Mouse (Mus musculus) thymus, postnatal 36 days (tissue): Measurements from ENCODE around the gene B3gnt6.
A peak's percentile ranks its signal among the peaks of the same experiment; 100 is the strongest.
"Not testable (repeated sequence)": the region's sequence is repeated elsewhere in the genome, so short reads cannot be mapped to it uniquely, and the experiment has no call there.

Experiments
- DNase-seq, 2 experiments: peaks; one replicate each; pipeline ENCODE4 v3.0.0; 2022; ENCODE audit warnings: mixed read lengths in 2 of 2

Gene B3gnt6

DNA sequence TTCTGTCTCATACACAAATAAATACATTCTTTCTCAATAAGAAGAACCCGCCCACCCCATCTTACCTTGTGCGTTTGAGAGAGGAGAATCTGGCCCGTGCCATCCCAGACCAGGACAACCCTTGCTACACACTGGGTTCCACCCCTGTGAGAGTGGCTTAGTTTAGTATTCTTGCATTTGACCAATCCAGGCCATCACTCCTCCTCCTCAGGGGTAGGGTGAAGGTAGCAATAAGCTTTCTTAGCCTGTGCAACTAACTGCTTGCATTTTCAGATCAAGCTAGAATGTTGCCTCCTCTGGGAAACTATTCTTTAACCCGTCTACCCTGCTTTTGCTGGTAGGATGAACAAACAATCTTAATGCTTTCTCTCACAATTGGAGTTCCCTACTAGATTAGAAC, at the start of gene B3gnt6:
Gene B3gnt6 (minus strand): TSS at position 101 of the 400 bp plus-strand sequence.
- DNase-seq: no peak

DNA sequence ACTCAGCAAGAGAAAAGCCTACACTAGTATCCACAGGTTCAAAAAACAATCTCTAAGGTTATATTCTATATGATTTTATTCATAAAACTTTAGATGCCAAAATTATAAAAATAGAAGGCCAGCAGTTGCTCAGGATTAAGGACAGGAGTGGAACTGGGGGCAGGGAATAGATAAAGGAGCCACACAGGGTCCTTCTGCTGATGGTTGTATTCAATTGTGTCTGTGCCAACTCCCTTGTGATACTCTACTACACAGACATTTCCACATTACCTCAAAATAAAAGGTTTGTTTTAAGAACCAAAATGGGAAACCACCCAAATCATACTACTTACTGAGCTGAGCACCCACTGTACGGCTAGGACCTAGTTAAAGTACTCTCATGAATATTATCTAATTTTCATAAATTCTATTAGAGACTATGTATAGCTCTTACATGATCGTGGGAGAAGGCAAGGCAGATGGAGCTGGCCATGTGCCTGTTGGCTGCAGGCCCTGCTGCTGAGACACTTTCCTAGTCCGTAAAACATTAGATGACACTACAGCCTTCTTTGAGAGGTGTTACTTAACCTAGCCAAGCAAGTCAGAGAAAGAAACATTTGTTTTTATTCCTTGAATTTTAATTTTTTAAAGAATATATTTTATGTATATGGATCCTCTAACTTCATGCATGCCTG, 37.5 kb upstream of the B3gnt6 start:
- DNase-seq: no peak

DNA sequence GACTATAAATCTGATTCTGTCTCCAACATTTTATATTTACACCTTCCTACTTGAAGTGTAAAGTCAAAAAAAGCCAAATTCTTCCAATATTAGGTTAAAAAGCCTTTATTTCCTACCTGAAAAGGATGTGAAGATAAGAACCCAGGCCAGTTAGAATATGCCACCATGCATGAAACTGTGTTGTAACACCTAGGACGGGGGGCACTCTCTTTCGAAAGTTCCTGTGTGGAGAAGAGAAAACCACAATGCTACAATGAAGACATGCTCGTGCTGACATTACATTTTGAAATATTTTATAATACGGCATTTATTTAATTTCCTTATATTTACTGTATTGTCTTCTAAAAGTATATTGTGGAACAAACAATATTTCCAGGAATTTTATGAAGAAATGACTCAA, 24.5 kb upstream of the B3gnt6 start:
- DNase-seq: no peak

DNA sequence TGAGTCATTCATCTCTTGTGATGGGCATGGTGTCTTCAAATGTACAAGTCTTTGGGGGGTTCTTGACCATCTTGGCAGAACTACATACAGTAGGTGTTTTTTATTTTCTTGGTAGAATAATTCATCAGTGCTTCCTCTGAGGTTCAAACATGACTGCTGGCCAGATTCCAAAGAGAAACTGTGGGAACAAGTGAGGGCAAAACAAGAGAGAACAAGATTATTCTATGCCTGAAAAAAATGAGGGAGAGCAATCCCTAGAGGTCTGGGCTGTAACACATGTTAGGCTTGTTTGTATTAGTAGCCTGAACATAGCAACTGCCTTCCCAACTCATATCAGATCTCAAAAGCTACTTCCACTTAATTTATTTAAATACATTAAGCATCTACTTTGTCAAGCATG, 17.4 kb upstream of the B3gnt6 start:
- DNase-seq: no peak

DNA sequence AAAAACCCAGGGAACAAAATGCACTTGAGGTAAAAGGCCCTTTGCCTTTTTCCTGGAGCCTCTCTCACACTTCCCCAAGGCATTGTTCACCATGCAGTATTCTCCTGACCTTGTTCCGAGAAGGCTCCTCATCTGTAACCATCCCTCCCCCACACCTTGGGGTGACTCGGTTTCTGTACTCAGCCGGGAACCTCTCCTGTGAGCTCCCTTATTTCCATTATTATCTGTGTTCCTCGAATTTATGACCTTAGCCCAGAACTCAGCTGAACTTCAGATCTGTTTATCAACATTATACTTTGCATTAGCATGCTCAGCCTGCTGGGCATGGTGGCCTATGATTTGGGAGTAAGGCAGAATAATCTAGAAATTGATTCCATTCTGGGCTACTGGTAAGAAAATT, 3.7 kb upstream of the B3gnt6 start:
- DNase-seq: no peak

DNA sequence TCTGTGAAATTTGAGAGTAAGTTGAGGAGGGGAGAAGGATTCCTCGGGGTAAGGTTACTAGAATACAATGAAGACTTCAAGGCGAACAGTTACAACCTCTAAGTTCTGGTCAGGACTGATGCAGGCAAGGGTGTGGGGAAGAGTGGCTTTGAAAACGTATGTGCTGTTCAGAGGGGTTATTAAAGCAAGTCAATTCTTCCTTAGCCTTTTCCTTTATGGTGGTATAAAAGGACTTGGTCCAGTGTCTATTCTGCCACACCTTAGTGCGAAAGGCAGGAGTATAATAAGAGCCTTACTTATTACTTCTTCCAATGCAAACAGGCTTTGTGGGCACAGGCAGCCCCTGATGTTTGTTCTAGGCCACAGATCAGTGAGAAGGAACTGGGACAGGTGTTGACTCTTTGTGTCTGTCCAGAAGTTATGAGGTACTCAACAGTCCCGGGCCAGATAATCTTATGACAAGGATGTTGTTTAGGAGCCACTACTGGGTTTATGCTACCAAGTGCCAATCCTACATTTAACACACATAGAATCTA, 2.3 kb upstream of the B3gnt6 start:
- DNase-seq: no peak

GRCm38 (mm10) chr7:98200396-98200795, 1.1 kb upstream of the B3gnt6 start:
- no peak for DNase-seq

GRCm38 (mm10) chr7:98195151-98195801, 4.0 kb downstream of the B3gnt6 start:
- no peak for DNase-seq

- peak; percentile 54 to 67 for DNase-seq
Observed at GRCm38 (mm10) chr7:98194026-98194792, 5.1 kb downstream of the B3gnt6 start.

- DNase-seq: peak; percentile 37 to 40
Observed at GRCm38 (mm10) chr7:98193515-98194025, 5.7 kb downstream of the B3gnt6 start.

GRCm38 (mm10) chr7:98191571-98192250, 7.6 kb downstream of the B3gnt6 start:
- peak in 1 of 2 experiments; percentile 32 for DNase-seq

DNA sequence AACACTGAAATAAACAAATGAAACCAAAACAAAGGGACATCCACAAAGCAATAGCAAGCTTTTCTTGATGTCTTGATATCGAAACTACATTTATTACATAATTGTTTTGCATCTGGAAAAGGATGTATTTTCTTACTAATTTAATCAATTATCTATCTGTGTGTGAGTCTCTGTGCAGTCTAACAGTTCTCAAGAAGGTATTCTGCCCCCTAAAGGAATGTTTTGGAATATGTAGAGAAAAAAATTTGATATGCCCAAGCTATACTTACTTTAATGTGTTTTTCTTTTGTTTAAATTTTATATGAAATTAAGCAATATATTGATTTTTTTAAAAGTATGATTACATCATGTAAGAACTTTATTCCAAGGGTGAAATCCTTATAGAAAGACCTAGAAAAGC, 8.7 kb downstream of the B3gnt6 start:
- DNase-seq: no peak

- DNase-seq: no peak
Observed at GRCm38 (mm10) chr7:98189745-98190144, 9.5 kb downstream of the B3gnt6 start.

- no peak for DNase-seq
Observed at GRCm38 (mm10) chr7:98188680-98189079, 10.6 kb downstream of the B3gnt6 start.

- no peak for DNase-seq
Observed at GRCm38 (mm10) chr7:98188238-98188637, 11.0 kb downstream of the B3gnt6 start.

- not testable (repeated sequence) for DNase-seq
Observed at GRCm38 (mm10) chr7:98187332-98187731, 11.9 kb downstream of the B3gnt6 start.

- no peak for DNase-seq
Observed at GRCm38 (mm10) chr7:98186637-98187036, 12.6 kb downstream of the B3gnt6 start.

DNA sequence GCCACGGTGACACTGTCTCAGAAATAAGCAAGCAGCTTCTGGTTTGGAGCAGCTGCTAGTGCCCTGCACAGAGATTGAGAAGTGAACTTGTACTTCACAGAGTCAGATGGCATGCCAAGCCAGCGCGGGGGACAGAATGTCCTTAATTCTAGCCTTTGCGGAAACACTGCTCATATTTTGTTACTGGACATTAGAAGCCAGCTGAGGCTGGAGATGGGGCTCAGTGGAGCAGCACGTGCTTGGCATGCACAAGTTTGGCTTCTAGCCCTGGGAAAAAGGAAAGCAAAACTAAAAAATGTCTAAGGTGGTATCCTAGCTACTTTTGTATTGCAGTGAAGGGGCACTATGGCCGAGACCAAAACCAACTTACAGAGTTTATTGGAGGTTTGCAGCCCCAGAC, 14.0 kb downstream of the B3gnt6 start:
- no peak for DNase-seq

DNA sequence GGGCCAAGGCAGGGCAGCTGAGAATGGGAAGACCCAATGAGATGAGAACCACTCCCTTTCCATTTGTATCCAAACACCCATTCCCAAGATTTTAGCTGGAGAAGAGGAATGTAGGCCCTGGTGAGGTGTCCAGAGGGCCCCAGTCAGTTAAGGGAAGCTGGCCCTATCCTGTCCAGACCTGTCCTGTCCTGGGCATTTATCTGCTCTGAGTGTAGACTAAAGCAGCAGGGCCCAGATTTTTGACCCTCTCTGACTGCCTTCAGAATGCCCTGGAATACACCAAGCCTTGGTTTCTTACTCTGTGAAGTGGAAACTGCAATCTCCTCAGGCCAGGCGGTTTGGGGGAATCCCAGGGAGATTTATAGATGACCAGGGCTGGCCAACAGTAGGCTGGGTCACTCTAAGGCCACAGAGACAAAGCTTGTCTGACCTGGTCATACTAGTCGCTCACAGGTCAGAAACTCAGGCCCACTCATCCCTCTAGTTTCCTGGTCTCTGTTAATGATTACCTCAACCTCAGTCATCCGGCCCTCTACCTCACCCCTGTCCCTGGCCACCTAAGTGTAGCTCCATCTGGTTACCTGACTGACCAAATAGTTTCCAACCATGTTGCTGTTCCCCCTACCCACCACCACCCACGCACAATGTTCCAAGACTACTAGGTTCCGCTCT, 20.6 kb downstream of the B3gnt6 start:
- no peak for DNase-seq

DNA sequence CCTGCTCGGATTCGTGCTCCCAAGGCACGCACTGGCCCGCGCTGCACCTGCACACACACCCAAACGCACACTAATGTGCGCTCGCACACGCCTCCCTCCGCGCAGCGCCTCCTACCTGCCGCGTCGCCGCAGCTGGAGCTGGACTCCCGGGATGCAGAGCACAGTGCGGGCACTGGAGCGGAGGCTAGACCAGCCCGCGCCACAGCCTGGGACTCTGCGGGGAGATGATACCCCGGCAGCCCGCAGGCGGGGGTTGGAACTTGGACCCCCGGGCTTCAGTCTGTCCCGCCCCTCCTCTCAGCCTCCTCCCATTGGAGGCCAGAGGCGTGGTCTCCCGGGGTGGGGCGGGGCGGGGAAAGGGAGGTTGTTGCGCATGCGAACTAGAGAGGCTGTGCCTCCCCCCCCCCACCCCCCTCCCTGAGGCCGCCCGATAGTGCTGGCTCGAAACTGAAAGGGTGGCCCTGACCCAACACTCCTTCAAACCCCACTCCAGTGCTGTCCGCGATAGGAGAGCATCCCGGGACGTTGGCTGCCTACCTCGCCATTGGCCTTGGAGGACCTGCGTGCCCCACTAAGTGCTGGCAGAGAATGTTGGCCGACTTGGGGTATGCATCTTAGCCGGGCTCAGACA, 21.2 kb downstream of the B3gnt6 start, which contains the start of gene Capn5:
Gene Capn5 (minus strand): TSS at position 346 of the 631 bp plus-strand sequence.
- DNase-seq: peak; percentile 75 to 79

DNA sequence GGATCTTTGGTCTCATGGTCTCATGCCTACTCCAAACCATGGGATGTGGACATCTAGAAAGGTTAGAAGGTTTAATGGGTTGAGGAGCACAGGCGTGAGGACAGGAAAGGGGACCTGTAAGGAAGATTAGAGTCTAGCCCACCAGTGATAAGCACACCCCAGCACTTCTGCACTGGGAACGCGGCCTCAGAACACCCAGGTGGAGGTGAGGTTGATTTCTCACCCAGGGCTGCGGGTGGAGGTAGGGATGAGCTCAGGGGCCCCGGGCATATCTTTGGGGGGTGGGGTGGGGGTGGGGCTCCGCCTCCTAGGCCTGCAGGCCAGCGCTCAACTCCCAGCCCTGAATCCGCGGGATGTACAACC, 21.7 kb downstream of the B3gnt6 start:
- no peak for DNase-seq

- DNase-seq: peak; percentile 35 to 61
Observed at GRCm38 (mm10) chr7:98177071-98177485, 22.2 kb downstream of the B3gnt6 start.
